Mouse (Mus musculus) myocyte (in vitro differentiated cells): ENCODE data around the gene H2al3. TPM values are rescaled to one million over a fixed set of nuclear protein-coding genes. Genes with fewer than 3 reads are reported as not detected.
A peak's percentile ranks its signal among the peaks of the same experiment; 100 is the strongest.

Experiments used
- H3K27me3 ChIP-seq: one replicate; pipeline ENCODE4 v1.6.1; 2011; ENCODE audit not compliant: control insufficient read depth, insufficient read depth, insufficient read length
- H3K36me3 ChIP-seq: one replicate; pipeline ENCODE4 v1.6.1; 2011; ENCODE audit not compliant: control insufficient read depth, insufficient read depth
- H3K4me2 ChIP-seq: one replicate; pipeline ENCODE4 v1.6.1; 2011; ENCODE audit warnings: low read depth, control low read depth
- H3K4me3 ChIP-seq: one replicate; pipeline ENCODE4 v1.5.1; 2011; ENCODE audit warnings: mild to moderate bottlenecking, control low read depth, moderate library complexity
- H3K79me2 ChIP-seq: one replicate; pipeline ENCODE4 v1.6.1; 2011; ENCODE audit not compliant: control insufficient read depth, insufficient read depth
- H3ac ChIP-seq: one replicate; pipeline ENCODE4 v1.6.1; 2011; ENCODE audit not compliant: control insufficient read depth, insufficient read length
- CEBPB ChIP-seq: IDR thresholded peaks from 2 replicates; pipeline ENCODE4 v1.6.1; 2011; ENCODE audit warnings: mild to moderate bottlenecking, moderate library complexity; ENCODE audit not compliant: poor library complexity, insufficient read depth, severe bottlenecking
- E2F4 ChIP-seq: IDR thresholded peaks from one replicate; pipeline ENCODE4 v1.6.1; 2011; ENCODE audit warnings: mild to moderate bottlenecking, control low read depth, moderate library complexity; ENCODE audit not compliant: insufficient read depth
- MAX ChIP-seq: IDR thresholded peaks from one replicate; pipeline ENCODE4 v1.6.1; 2011; ENCODE audit warnings: low read depth, mild to moderate bottlenecking, control low read depth
- MYOD1 ChIP-seq, 3 experiments: IDR thresholded peaks; one replicate each; pipeline ENCODE4 v1.6.1; 2011; ENCODE audit warnings: control low read depth in 2 of 3, low read depth in 2 of 3, mild to moderate bottlenecking in 2 of 3, moderate library complexity in 1 of 3; ENCODE audit not compliant: insufficient read length in 2 of 3, control insufficient read depth in 1 of 3
- MYOG ChIP-seq, 3 experiments: IDR thresholded peaks; one replicate each; pipeline ENCODE4 v1.6.1; 2011; ENCODE audit warnings: control low read depth in 2 of 3, low read depth in 2 of 3, mild to moderate bottlenecking in 2 of 3; ENCODE audit not compliant: insufficient read length in 2 of 3, control insufficient read depth in 1 of 3, insufficient read depth in 1 of 3
- POLR2A ChIP-seq: IDR thresholded peaks from one replicate; pipeline ENCODE4 v1.6.1; 2011; ENCODE audit warnings: low read depth, mild to moderate bottlenecking, control low read depth, moderate library complexity; ENCODE audit not compliant: insufficient read length
- POLR2AphosphoS2 ChIP-seq: IDR thresholded peaks from one replicate; pipeline ENCODE4 v1.6.1; 2011; ENCODE audit warnings: low read depth, control low read depth; ENCODE audit not compliant: insufficient read length
- REST ChIP-seq: IDR thresholded peaks from one replicate; pipeline ENCODE4 v1.6.1; 2011; ENCODE audit warnings: mild to moderate bottlenecking, control low read depth, moderate library complexity; ENCODE audit not compliant: insufficient read depth, insufficient read length
- SRF ChIP-seq: IDR thresholded peaks from one replicate; pipeline ENCODE4 v1.6.1; 2011; ENCODE audit warnings: low read depth; ENCODE audit not compliant: control insufficient read depth, insufficient read length
- TCF12 ChIP-seq: IDR thresholded peaks from one replicate; pipeline ENCODE4 v1.6.1; 2011; ENCODE audit warnings: mild to moderate bottlenecking, control low read depth; ENCODE audit not compliant: poor library complexity, insufficient read depth, severe bottlenecking
- TCF3 ChIP-seq: IDR thresholded peaks from one replicate; pipeline ENCODE4 v1.6.1; 2011; ENCODE audit warnings: low read depth, control low read depth; ENCODE audit not compliant: insufficient read length
- USF1 ChIP-seq: IDR thresholded peaks from one replicate; pipeline ENCODE4 v1.6.1; 2011; ENCODE audit warnings: low read depth, mild to moderate bottlenecking, control low read depth, moderate library complexity
- polyA plus RNA-seq: library from polyadenylated mRNA; unstranded; fragments of >200 nt; fragmentation: generic; extraction: Trizol; gene quantifications from one replicate; pipeline ENCODE4 v1.2.1, GENCODE M21; 2012; ENCODE audit warnings: missing spikeins

The H2al3 gene
- polyA plus RNA-seq = not detected

- H3K36me3 ChIP-seq = no peaks in the 10 kb centered on the region
- no peaks in the 10 kb centered on the region for H3K27me3 ChIP-seq
- no peak within 1 kb of the TSS for H3ac ChIP-seq
- TF ChIP-seq POLR2A (no peak), TCF12 (no peak), CEBPB (no peak), POLR2AphosphoS2 (no peak), TCF3 (no peak), SRF (no peak), MAX (no peak), E2F4 (no peak), MYOG (IDR thresholded peaks at IDR 0.05; ENCODE audit: control insufficient read depth in 1 of 3, insufficient read depth in 1 of 3, insufficient read length in 2 of 3, low read depth in 2 of 3) (no peak), MYOD1 (IDR thresholded peaks at IDR 0.05; ENCODE audit: control insufficient read depth in 1 of 3, insufficient read length in 2 of 3, low read depth in 2 of 3) (no peak), REST (no peak), USF1 (no peak)
- H3K4me2 ChIP-seq = no peak within 1 kb of the TSS
- H3K4me3 ChIP-seq = no peak within 1 kb of the TSS
- H3K79me2 ChIP-seq = no peaks in the 10 kb centered on the region
Measured at GRCm38 (mm10) chrX:9849403-9849802, at the start of gene H2al3. Gene H2al3 (plus strand): TSS chrX:9849703.

- Histone ChIP-seq H3K79me2 (no peaks in the 10 kb centered on the region), H3K4me3 (no peak overlapping the region), H3K27me3 (no peaks in the 10 kb centered on the region), H3ac (no peak overlapping the region), H3K36me3 (no peaks in the 10 kb centered on the region), H3K4me2 (no peak overlapping the region)
- TF ChIP-seq TCF3 (no peak), CEBPB (0 out of 2 replicates have a peak, but pooled peaks have one; percentile 6)
Measured at GRCm38 (mm10) chrX:9810101-9810500, 39.4 kb upstream of the H2al3 start.

GRCm38 (mm10) chrX:9812469-9812868, 37.0 kb upstream of the H2al3 start:
- H3K79me2 ChIP-seq = no peaks in the 10 kb centered on the region
- no peak overlapping the region for H3ac ChIP-seq
- no peak overlapping the region for H3K4me2 ChIP-seq
- no peak overlapping the region for H3K4me3 ChIP-seq
- H3K36me3 ChIP-seq = no peaks in the 10 kb centered on the region
- H3K27me3 ChIP-seq = no peaks in the 10 kb centered on the region
- TF ChIP-seq SRF (no peak), MYOD1 (IDR thresholded peaks at IDR 0.05; ENCODE audit: control insufficient read depth in 1 of 3, insufficient read length in 2 of 3, low read depth in 2 of 3) (no peak), POLR2A (no peak), POLR2AphosphoS2 (no peak), MYOG (IDR thresholded peaks at IDR 0.05; ENCODE audit: control insufficient read depth in 1 of 3, insufficient read depth in 1 of 3, insufficient read length in 2 of 3, low read depth in 2 of 3) (no peak), E2F4 (no peak), TCF3 (no peak), CEBPB (no peak), TCF12 (no peak), REST (no peak), USF1 (no peak), MAX (no peak)

DNA sequence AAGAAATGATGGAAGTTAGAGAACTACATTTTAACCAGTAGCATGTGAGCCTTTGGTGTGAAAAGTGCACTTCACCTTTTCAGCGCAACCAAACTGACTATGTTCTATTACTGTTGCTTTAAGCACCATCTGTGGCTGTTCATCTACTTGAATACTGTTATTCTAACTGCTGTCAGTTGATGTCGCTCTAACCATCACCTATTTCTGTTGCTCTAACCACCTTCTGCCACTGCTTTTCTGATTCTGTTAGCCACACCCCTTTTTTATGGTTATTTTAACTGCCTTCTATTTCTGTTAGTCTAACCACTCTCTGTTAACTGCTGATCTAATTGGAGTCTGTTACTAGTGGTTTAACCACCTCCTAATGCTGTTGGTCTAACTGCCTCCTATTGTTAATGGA, 14.7 kb upstream of the H2al3 start:
- H3ac ChIP-seq = no peak overlapping the region
- H3K4me3 ChIP-seq = no peak overlapping the region
- TF ChIP-seq MYOD1 (IDR thresholded peaks at IDR 0.05; ENCODE audit: control insufficient read depth in 1 of 3, insufficient read length in 2 of 3, low read depth in 2 of 3) (no peak), SRF (no peak), TCF12 (no peak), MYOG (IDR thresholded peaks at IDR 0.05; ENCODE audit: control insufficient read depth in 1 of 3, insufficient read depth in 1 of 3, insufficient read length in 2 of 3, low read depth in 2 of 3) (no peak), POLR2AphosphoS2 (no peak), POLR2A (no peak), MAX (no peak), USF1 (no peak), TCF3 (no peak), E2F4 (no peak), CEBPB (no peak), REST (no peak)
- H3K27me3 ChIP-seq = no peaks in the 10 kb centered on the region
- H3K79me2 ChIP-seq = no peaks in the 10 kb centered on the region
- H3K4me2 ChIP-seq = no peak overlapping the region
- no peaks in the 10 kb centered on the region for H3K36me3 ChIP-seq

- TF ChIP-seq MYOD1 (IDR thresholded peaks at IDR 0.05; ENCODE audit: control insufficient read depth in 1 of 3, insufficient read length in 2 of 3, low read depth in 2 of 3) = no peak
- TF ChIP-seq USF1 = no peak
- no peak for TF ChIP-seq CEBPB
- TF ChIP-seq REST = no peak
- no peak for TF ChIP-seq SRF
- TF ChIP-seq TCF3 = no peak
- no peak for TF ChIP-seq E2F4
- TF ChIP-seq POLR2A = no peak
- Histone ChIP-seq H3K36me3 (no peaks in the 10 kb centered on the region), H3ac (no peak within 1 kb of the TSS), H3K4me3 (no peak within 1 kb of the TSS), H3K27me3 (no peaks in the 10 kb centered on the region), H3K4me2 (no peak within 1 kb of the TSS), H3K79me2 (no peaks in the 10 kb centered on the region)
Measured at GRCm38 (mm10) chrX:9846628-9847027, 2.9 kb upstream of the H2al3 start, which contains the start of gene Hypm. Gene Hypm (plus strand): TSS chrX:9846928.
